Mouse (Mus musculus): Measurements from ENCODE around the gene Faiml. TPM values are rescaled to one million over a fixed set of nuclear protein-coding genes. Genes with fewer than 3 reads are reported as not detected.

The Faiml gene
- polyA plus RNA-seq (2015; fragmentation: Nextera tagmentation; extraction: Ambion mirVana), result not detected in 2 replicates

- no peak for DNase-seq (ENCODE audit: low spot score)
Observed at GRCm38 (mm10) chr9:99237139-99237538, at the start of gene Faiml. TSS of gene Faiml (minus strand) at chr9:99237239.

- DNase-seq (ENCODE audit: low spot score), result no peak
Observed at GRCm38 (mm10) chr9:99258891-99259290, 21.9 kb upstream of the Faiml start.

- DNase-seq (ENCODE audit: low spot score), result no peak
Observed at GRCm38 (mm10) chr9:99256821-99257220, 19.8 kb upstream of the Faiml start.

- DNase-seq (ENCODE audit: low spot score), result no peak
Observed at GRCm38 (mm10) chr9:99256206-99256605, 19.2 kb upstream of the Faiml start.

- no peak for DNase-seq (ENCODE audit: low spot score)
Observed at GRCm38 (mm10) chr9:99253861-99254260, 16.8 kb upstream of the Faiml start.

- DNase-seq (ENCODE audit: low spot score), result no peak
Observed at GRCm38 (mm10) chr9:99248906-99249305, 11.9 kb upstream of the Faiml start.

- DNase-seq (ENCODE audit: low spot score), result no peak
Observed at GRCm38 (mm10) chr9:99248304-99248703, 11.3 kb upstream of the Faiml start.

- DNase-seq (ENCODE audit: low spot score), result no peak
Observed at GRCm38 (mm10) chr9:99243895-99244293, 6.9 kb upstream of the Faiml start.

GRCm38 (mm10) chr9:99243190-99243894 lies 6.3 kb upstream of the Faiml start, which contains the start of gene Cep70:
TSS of gene Cep70 (plus strand) at chr9:99243367.
- DNase-seq (ENCODE audit: low spot score), result peak; percentile 96

- DNase-seq (ENCODE audit: low spot score), result no peak
Observed at GRCm38 (mm10) chr9:99242533-99243189, 5.6 kb upstream of the Faiml start.

GRCm38 (mm10) chr9:99242035-99242434 lies 5.0 kb upstream of the Faiml start:
- peak; percentile 62 for DNase-seq (ENCODE audit: low spot score)

- DNase-seq (ENCODE audit: low spot score), result peak; percentile 11
Observed at GRCm38 (mm10) chr9:99240571-99240970, 3.5 kb upstream of the Faiml start.

- no peak for DNase-seq (ENCODE audit: low spot score)
Observed at GRCm38 (mm10) chr9:99239256-99239655, 2.2 kb upstream of the Faiml start.

- DNase-seq (ENCODE audit: low spot score), result no peak
Observed at GRCm38 (mm10) chr9:99238276-99238675, 1.2 kb upstream of the Faiml start.

GRCm38 (mm10) chr9:99229450-99229849 lies 7.6 kb downstream of the Faiml start:
- DNase-seq (ENCODE audit: low spot score), result no peak

- no peak for DNase-seq (ENCODE audit: low spot score)
Observed at GRCm38 (mm10) chr9:99224583-99224982, 12.5 kb downstream of the Faiml start.

GRCm38 (mm10) chr9:99221636-99222035 lies 15.4 kb downstream of the Faiml start:
- DNase-seq (ENCODE audit: low spot score), result no peak

GRCm38 (mm10) chr9:99217999-99218719 lies 18.9 kb downstream of the Faiml start:
- DNase-seq (ENCODE audit: low spot score), result peak; percentile 21

GRCm38 (mm10) chr9:99216182-99216581 lies 20.9 kb downstream of the Faiml start:
- no peak for DNase-seq (ENCODE audit: low spot score)

GRCm38 (mm10) chr9:99212643-99213042 lies 24.4 kb downstream of the Faiml start:
- DNase-seq (ENCODE audit: low spot score), result no peak

- no peak for DNase-seq (ENCODE audit: low spot score)
Observed at GRCm38 (mm10) chr9:99183043-99183670, 53.9 kb downstream of the Faiml start.

GRCm38 (mm10) chr9:99182121-99182520 lies 54.9 kb downstream of the Faiml start:
- no peak for DNase-seq (ENCODE audit: low spot score)

All from thymus, postnatal 0 days (tissue).